Mouse (Mus musculus): ENCODE results near the gene Ccna2.

Ccna2 gene

DNA sequence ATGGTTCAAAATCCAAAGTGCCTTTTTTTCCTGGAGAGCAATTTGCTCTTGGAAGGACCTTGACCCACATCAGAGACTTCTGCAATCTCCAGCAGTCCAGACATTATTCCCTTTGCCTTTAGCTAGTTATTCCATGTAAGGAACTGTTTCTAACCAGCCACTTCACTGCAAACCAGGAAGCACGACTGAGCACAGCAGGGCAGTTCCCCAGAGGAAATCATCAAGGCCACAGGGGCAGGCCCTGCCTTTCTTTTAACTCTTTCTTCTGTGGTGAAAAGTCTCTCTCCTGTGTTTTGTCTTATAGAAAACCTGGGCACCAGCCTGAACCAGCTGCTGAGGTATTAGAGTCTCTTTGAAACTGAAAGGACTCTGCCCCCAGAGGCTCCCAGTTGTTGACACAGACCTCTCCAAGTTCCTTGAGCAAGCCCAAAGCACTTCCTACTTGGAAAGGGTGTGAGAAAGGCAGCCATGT, 38.7 kb downstream of the Ccna2 start:
- DNase-seq (ENCODE audit: low spot score in 2 of 2): no peak

DNA sequence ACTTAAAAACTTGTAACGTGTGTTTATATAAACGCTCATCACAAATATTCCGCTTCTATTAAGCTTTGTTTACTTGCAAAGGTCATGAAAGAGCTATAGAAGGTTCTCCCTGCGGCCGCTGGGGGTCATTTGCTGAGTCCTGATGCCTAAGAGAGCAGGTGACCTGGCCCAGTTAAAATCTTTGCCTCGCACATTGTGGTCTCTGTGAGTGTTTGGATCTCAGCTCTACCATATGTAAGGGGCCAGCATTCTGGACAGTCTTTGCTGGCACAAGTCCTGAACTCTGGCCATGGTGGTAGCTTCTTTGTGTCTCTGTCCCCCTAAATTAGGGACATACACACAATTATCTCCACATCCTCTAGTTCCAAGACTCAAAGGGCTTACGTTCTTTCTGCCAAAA, 39.2 kb downstream of the Ccna2 start:
- DNase-seq (ENCODE audit: low spot score in 2 of 2): no peak

DNA sequence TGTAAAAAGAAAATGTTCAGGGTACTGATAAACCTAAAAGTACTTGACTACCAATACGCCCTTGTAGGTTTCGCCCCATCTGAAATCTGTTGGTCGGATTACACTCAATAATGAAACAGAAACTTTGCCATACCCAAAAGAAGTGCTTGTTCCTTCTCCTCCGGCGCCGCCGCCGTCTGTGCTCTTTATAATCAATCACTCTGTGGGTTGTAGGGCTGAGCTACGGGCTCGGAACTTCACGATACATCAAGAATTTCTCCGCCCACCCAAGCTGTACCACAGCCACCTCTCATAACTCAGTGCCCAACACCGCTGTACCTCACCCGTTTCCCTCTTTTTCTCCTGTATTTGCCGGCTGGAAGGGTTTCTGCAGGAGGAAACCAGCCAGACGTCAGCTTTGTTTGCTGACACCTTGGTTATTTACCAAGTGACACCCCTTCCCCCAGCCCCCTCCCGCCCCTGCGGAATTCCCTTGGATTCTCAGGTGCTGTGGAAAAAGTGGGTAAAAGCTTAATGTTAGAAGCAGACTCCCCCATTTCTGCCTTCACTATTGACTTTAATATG, 39.9 kb downstream of the Ccna2 start:
- no peak for DNase-seq (ENCODE audit: low spot score in 2 of 2)

DNA sequence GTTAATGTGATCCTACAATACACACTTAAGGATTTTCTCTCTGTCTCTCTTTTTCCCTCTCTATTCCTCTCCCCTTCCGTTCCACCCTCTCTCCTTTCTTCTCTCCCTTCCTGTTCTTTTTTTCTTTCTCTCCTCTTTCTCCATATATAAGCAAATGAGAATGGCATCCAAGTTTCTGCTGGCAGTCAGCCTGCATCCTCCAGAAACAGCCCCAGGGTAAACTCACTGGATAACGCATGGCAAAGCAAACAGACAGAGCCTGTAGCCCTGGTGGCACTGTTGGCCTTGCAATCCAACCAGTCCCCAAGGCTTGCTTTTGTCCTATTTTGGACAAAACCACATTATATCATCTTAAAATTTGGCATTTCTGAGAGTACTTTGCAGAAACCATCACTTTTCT, 40.7 kb downstream of the Ccna2 start:
- no peak for DNase-seq (ENCODE audit: low spot score in 2 of 2)

DNA sequence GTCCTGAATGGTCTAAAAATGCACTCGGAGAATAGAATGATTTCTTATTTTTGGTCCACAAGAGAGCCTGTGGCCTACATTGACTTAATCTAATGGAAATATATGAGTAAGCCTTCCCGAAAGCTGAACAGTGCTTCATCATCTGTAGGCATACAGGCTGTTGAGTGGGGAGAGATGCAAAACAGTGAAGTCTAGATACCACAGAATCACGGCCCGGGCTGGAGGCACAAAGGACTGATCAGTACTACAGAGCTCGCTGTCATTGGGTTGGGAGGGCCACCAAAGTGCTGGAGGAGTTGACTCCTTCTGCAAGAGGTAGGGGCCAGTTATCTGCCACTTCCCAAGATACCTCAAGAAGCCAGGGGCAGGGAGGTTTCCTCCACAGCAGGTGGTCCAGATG, 41.2 kb downstream of the Ccna2 start:
- no peak for DNase-seq (ENCODE audit: low spot score in 2 of 2)

DNA sequence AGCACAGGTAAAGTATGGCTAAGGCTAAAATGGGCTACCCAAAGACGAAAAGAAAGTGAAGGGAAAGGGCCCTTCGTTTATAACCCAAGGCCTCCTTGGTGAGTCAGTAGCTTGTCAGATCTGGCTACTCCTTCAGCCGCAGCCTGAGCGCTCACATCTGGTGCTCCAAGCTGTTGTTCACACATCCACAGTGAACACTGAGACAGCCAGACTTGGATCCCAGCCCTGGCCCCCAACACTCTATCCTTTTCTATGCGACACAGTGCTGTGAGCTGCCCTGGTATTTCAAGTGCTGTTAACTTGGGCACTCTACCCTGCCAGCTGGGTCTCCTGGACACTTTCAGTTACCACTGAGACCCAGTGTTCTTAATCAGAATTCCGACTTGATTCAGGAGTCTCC, 41.6 kb downstream of the Ccna2 start:
- DNase-seq (ENCODE audit: low spot score in 2 of 2): peak; percentile 48 to 73

DNA sequence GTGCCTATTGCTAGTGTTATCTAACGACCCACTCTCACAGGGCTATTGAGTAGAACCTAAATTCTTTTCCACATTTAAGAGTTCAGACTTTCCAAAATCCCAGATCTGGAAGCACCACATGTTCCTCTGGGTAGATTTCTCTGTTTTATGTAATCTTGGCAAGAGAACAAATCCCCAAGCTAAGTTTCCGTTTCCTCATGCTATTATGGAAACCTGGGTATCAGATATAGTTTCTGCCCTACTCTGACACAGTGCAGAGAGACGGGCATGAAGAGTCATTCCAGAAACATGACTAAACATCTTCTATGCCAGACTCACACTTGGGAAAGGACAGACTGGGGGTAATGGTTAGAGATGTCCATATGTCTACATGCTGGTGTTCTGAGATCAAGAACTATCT, 47.5 kb downstream of the Ccna2 start:
- DNase-seq (ENCODE audit: low spot score in 2 of 2): no peak

DNA sequence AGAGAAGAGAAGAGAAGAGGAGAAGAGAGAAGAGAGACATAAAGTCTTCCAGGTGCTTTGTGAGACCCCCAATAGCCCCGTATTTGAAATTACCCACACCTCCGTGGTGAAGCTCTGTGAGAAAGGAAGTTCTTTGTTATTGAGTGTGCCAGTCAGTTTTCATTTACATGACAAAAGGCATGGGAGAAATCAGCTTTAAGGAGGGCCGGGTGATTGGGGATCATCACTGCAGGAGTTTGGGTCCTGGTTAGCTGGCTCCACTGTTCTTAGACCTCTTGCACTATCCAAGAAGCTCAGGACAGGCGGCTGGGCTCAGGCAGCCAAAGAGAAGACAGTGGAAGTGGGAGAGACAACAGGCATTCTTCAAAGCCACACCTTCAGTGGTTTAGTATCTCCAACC, 49.8 kb downstream of the Ccna2 start:
- DNase-seq (ENCODE audit: low spot score in 2 of 2): no peak

DNA sequence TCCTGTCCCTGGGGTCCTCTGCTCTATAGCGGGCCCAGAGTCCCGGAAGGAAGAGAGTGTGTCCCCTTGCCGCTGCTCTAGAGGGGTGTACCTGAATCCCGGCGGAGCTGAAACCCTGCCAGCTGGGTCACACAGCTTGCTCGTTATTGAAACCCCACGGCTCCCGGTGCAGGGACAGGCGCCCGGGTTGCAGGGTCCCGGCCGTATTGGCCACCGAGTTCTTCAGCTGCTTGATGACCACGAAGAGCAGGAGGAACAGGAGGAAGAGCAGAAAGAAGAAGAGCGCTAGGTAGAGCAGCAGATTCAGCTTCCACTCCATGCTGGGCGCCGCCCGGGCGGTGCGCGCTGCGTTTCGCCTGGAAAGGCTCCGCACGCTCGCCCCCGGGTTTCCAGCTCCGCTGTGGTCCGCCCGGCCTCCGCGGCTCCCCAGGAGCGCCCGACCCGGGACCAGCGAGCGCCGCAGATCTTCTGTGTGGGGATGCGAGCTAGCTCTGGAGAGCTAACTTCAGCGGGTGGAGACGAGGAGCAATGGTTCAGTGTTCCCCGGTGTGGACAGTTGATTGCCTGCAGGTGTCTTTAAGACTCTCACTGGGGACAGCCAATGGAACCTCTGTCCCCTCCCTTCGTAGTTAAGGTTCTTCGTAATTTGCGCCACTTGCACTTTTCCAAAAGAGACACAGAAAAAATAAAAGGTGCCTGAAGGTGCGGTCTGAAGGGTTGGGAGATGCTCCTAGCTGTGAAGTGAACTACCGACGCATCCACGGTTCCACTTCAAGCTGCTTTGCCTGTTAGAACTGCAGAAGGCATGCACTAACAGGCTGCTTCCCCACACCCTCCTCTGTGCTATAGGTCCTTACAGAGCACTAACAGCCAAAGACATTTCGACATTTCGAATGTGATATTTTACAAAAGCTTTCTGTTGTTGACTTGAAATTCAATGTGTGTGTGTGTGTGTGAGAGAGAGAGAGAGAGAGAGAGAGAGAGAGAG, 50.6 kb downstream of the Ccna2 start, which contains the start of gene Gm11549:
Gm11549 (minus strand) TSS at position 741 of the 988 bp plus-strand sequence.
- DNase-seq (ENCODE audit: low spot score in 2 of 2): peak in 1 of 2 experiments; percentile 35

DNA sequence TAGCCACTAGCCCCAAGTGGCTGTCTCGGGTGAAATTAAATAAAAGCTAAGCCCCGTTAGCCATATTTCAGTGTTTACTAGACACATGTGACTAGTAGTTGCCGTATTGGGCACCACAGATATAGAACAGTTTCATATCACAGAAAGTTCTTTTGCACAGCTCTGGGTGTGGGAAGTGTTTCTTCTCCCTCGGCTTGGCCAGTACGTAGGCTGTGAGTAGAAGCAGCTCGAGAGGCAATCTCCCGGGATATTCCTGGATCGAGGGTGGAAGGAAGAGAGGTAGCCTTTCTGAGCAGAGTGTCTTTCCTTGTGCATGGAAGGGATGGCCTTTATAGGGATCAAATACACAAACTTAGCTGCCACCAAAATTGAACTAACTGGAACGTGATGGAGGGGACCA, 55.8 kb downstream of the Ccna2 start:
- peak in 1 of 2 experiments; percentile 35 for DNase-seq (ENCODE audit: low spot score in 2 of 2)

Measured in frontal cortex, postnatal 14 days (tissue).